Mouse (Mus musculus): ENCODE data around the gene Sept3.

Sept3 gene

GRCm38 (mm10) chr15:82271201-82271600, 3.5 kb upstream of the Sept3 start:
- peak in 1 of 2 experiments; percentile 34 for DNase-seq (ENCODE audit: low spot score in 2 of 2)

- DNase-seq (ENCODE audit: low spot score in 2 of 2): no peak
Measured at GRCm38 (mm10) chr15:82272295-82272694, 2.4 kb upstream of the Sept3 start.

GRCm38 (mm10) chr15:82274927-82275901, 521 bp downstream of the Sept3 start:
- no peak for DNase-seq (ENCODE audit: low spot score in 2 of 2)

GRCm38 (mm10) chr15:82277591-82277990, 2.9 kb downstream of the Sept3 start:
- DNase-seq (ENCODE audit: low spot score in 2 of 2): no peak

GRCm38 (mm10) chr15:82280638-82281037, 5.9 kb downstream of the Sept3 start:
- DNase-seq (ENCODE audit: low spot score in 2 of 2): no peak

- no peak for DNase-seq (ENCODE audit: low spot score in 2 of 2)
Measured at GRCm38 (mm10) chr15:82286157-82286556, 11.5 kb downstream of the Sept3 start.

GRCm38 (mm10) chr15:82290252-82290651, 15.6 kb downstream of the Sept3 start:
- no peak for DNase-seq (ENCODE audit: low spot score in 2 of 2)

GRCm38 (mm10) chr15:82292851-82293250, 18.2 kb downstream of the Sept3 start:
- DNase-seq (ENCODE audit: low spot score in 2 of 2): no peak

GRCm38 (mm10) chr15:82293271-82293711, 18.6 kb downstream of the Sept3 start:
- no peak for DNase-seq (ENCODE audit: low spot score in 2 of 2)

GRCm38 (mm10) chr15:82294059-82294458, 19.4 kb downstream of the Sept3 start:
- no peak for DNase-seq (ENCODE audit: low spot score in 2 of 2)

GRCm38 (mm10) chr15:82298764-82299561, 24.3 kb downstream of the Sept3 start, which contains the start of gene Wbp2nl:
Wbp2nl (plus strand) TSS chr15:82298954.
- DNase-seq (ENCODE audit: low spot score in 2 of 2): no peak

- no peak for DNase-seq (ENCODE audit: low spot score in 2 of 2)
Measured at GRCm38 (mm10) chr15:82307107-82307506, 32.4 kb downstream of the Sept3 start.

GRCm38 (mm10) chr15:82308416-82308815, 33.7 kb downstream of the Sept3 start:
- no peak for DNase-seq (ENCODE audit: low spot score in 2 of 2)

GRCm38 (mm10) chr15:82317839-82318238, 43.1 kb downstream of the Sept3 start:
- no peak for DNase-seq (ENCODE audit: low spot score in 2 of 2)

- no peak for DNase-seq (ENCODE audit: low spot score in 2 of 2)
Measured at GRCm38 (mm10) chr15:82319613-82320012, 44.9 kb downstream of the Sept3 start.

- DNase-seq (ENCODE audit: low spot score in 2 of 2): no peak
Measured at GRCm38 (mm10) chr15:82322195-82322594, 47.5 kb downstream of the Sept3 start.

- DNase-seq (ENCODE audit: low spot score in 2 of 2): no peak
Measured at GRCm38 (mm10) chr15:82325382-82325781, 50.7 kb downstream of the Sept3 start.

GRCm38 (mm10) chr15:82335194-82335593, 60.5 kb downstream of the Sept3 start:
- no peak for DNase-seq (ENCODE audit: low spot score in 2 of 2)

- no peak for DNase-seq (ENCODE audit: low spot score in 2 of 2)
Measured at GRCm38 (mm10) chr15:82336629-82337028, 61.9 kb downstream of the Sept3 start.

GRCm38 (mm10) chr15:82337875-82338274, 63.2 kb downstream of the Sept3 start:
- no peak for DNase-seq (ENCODE audit: low spot score in 2 of 2)

GRCm38 (mm10) chr15:82338593-82339112, 64.0 kb downstream of the Sept3 start, which contains the start of the genes Naga, Pheta2 and Smdt1:
Naga (minus strand) TSS chr15:82338925.
Pheta2 (plus strand) TSS chr15:82338942.
Smdt1 (plus strand) TSS chr15:82338959.
- DNase-seq (ENCODE audit: low spot score in 2 of 2): peak; percentile 91 to 93

- no peak for DNase-seq (ENCODE audit: low spot score in 2 of 2)
Measured at GRCm38 (mm10) chr15:82339150-82339549, 64.5 kb downstream of the Sept3 start.
